Mouse (Mus musculus) bone marrow, adult 2 months (tissue): ENCODE measurements around the gene Gps1.

Source experiments
- CTCF ChIP-seq: fragments of 200-500 bp; IDR thresholded peaks from 2 replicates; pipeline ENCODE4 v1.5.1; 2011; ENCODE audit warnings: low read length, control low read depth; ENCODE audit not compliant: control insufficient read depth, insufficient read depth
- POLR2A ChIP-seq: fragments of 200-500 bp; IDR thresholded peaks from 2 replicates; pipeline ENCODE4 v1.6.1; 2011; ENCODE audit warnings: low read depth, mild to moderate bottlenecking, control low read depth, low read length, borderline replicate concordance; ENCODE audit not compliant: control insufficient read depth

DNA sequence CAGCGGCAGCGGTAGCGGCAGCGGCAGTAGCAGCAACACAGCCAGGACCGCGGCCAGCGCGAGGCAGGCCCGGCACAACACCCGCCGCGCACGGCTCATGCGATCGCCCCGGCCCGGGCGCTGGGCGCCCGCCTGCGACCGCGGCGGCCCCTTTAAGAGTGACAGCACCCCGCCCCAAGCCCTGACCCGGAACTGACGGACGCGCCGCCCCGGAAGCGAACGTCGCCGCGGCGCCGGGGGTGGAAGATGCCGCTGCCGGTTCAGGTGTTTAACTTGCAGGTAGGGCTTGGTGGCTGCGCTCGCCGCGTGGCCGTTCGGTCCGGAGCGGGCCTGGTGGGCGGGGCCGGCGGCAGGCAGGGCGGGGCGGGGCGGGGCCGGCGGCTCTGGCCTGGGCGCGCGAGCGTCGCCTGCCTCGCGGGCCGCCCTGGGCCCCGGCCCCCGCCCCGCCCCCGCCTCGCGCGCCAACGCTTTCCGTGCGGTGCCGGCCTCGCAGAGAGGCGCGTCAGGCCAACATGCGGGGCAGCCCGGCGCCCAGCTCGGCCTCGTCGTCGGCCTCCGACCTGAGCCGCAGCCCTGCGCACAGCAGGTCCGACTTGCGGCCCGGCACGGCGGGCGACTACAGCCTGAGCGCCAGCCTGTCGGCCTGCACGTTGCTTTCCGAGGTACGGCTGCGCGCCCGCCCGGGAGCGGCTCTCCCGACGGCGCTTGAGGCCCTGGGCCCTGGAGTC lies at the start of gene Gps1, which contains the start of gene Rfng:
- TF ChIP-seq POLR2A = no peak
- no peak for TF ChIP-seq CTCF
